Mouse (Mus musculus) liver, adult 2 months (tissue): ENCODE data around the gene Il17rb.

Experiments used
- CTCF ChIP-seq: fragments of 200-500 bp; IDR thresholded peaks from 2 replicates; pipeline ENCODE4 v1.5.1; 2011; ENCODE audit warnings: low read depth, low read length, control low read depth
- POLR2A ChIP-seq: fragments of 200-500 bp; IDR thresholded peaks from 2 replicates; pipeline ENCODE4 v1.6.1; 2011; ENCODE audit warnings: low read length, control low read depth; ENCODE audit not compliant: insufficient read depth; ENCODE audit errors: extremely low read depth

DNA sequence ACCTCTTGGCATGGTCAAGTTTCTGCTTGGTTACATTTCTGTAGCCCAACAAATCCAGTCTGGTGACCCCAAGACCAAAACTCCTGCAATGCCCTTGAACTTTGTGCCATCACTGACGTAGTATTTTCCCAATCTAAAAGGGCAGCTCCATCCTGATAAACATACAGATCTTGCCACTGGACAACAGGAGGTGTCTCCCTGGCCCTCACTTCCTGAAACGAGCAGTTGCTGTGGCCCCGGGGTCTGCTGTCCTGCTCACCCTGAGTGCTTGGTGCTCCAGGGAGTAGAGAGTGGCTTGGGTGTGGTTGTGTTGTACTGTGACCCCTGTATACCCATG is 9.3 kb downstream of the Il17rb start:
- TF ChIP-seq CTCF, result no peak
- TF ChIP-seq POLR2A, result no peak
